Mouse (Mus musculus) midbrain, postnatal 0 days (tissue): ENCODE results near the gene Nrp2. TPM values are rescaled to one million over a fixed set of nuclear protein-coding genes. Genes with fewer than 3 reads are reported as not detected.
A peak's percentile ranks its signal among the peaks of the same experiment; 100 is the strongest.

Source experiments
- ATAC-seq: fragments of 200-750 bp; cut with Nextera tagmentation; 2 replicates; pipeline ENCODE4 v1.8.0; 2017; ENCODE audit warnings: moderate number of reproducible peaks, mild to moderate bottlenecking, moderate TSS enrichment, moderate library complexity; ENCODE audit not compliant: low FRiP score
- DNase-seq: peaks from one replicate; pipeline ENCODE4 v3.0.0-alpha.2; 2015; ENCODE audit warnings: low spot score
- H3K27ac ChIP-seq: fragments of 300-500 bp; sonication (generic); 2 replicates; pipeline ENCODE4 v1.5.1; 2014; ENCODE audit warnings: low read depth, mild to moderate bottlenecking, low read length, mixed read lengths
- H3K27me3 ChIP-seq: fragments of 300-500 bp; sonication (generic); 2 replicates; pipeline ENCODE4 v1.6.1; 2014; ENCODE audit warnings: low read length, control low read depth, mixed read lengths; ENCODE audit not compliant: insufficient read depth
- H3K36me3 ChIP-seq: fragments of 300-500 bp; sonication (generic); 2 replicates; pipeline ENCODE4 v1.6.1; 2014; ENCODE audit warnings: low read length, control low read depth, mixed read lengths; ENCODE audit not compliant: insufficient read depth
- H3K4me1 ChIP-seq: fragments of 300-500 bp; sonication (generic); 2 replicates; pipeline ENCODE4 v1.6.1; 2014; ENCODE audit warnings: mild to moderate bottlenecking, control low read depth, antibody characterized with exemption, low read length, mixed read lengths; ENCODE audit not compliant: insufficient read depth
- H3K4me2 ChIP-seq: fragments of 300-500 bp; sonication (generic); 2 replicates; pipeline ENCODE4 v1.6.1; 2014; ENCODE audit warnings: low read depth, mild to moderate bottlenecking, low read length, mixed read lengths; ENCODE audit not compliant: poor library complexity, severe bottlenecking
- H3K4me3 ChIP-seq: fragments of 300-500 bp; sonication (generic); 2 replicates; pipeline ENCODE4 v1.5.1; 2014; ENCODE audit warnings: low read depth, mild to moderate bottlenecking, low read length, moderate library complexity
- H3K9ac ChIP-seq: fragments of 300-500 bp; sonication (generic); replicated peaks from 2 replicates; pipeline ENCODE4 v1.6.1; 2014; ENCODE audit warnings: mild to moderate bottlenecking, low read length, moderate library complexity, mixed read lengths; ENCODE audit not compliant: poor library complexity, severe bottlenecking
- H3K9me3 ChIP-seq: fragments of 300-500 bp; sonication (generic); 2 replicates; pipeline ENCODE4 v1.6.1; 2016; ENCODE audit warnings: low read length, control low read depth
- CTCF ChIP-seq: IDR thresholded peaks from 2 replicates; pipeline ENCODE4 v1.5.1; 2016; ENCODE audit warnings: antibody characterized with exemption, mild to moderate bottlenecking
- WGBS: fragments of 180-500 bp; shearing (Covaris S2); extraction: QIAGEN DNeasy Blood & Tissue Kit; methylation state at CpG from one replicate; pipeline ENCODE4 v1.1.7; 2014; 5-methylcytosine and 5-hydroxymethylcytosine counted together
- polyA plus RNA-seq: library from polyadenylated mRNA; unstranded; fragments of >200 nt; fragmentation: Nextera tagmentation; extraction: Ambion mirVana; gene quantifications from 2 replicates; pipeline ENCODE4 v1.2.1, GENCODE M21; 2015
- total RNA-seq: library from RNA; depleted of rRNA; stranded (reverse); fragments of >200 nt; gene quantifications from 2 replicates; pipeline ENCODE4 v1.2.3, GENCODE M21; 2014

Nrp2 gene
- total and polyA plus RNA-seq, 2 experiments from 2014 or later, result 17.1 to 56.7 TPM

GRCm38 (mm10) chr1:62691175-62691574, 11.9 kb upstream of the Nrp2 start:
- no peak overlapping the region for H3K9ac ChIP-seq
- H3K4me1 ChIP-seq, result no peaks in the 10 kb centered on the region
- no peak for ATAC-seq
- H3K27ac ChIP-seq, result no peak overlapping the region
- H3K27me3 ChIP-seq, result no peaks in the 10 kb centered on the region
- WGBS, result 90% methylated on average over 6 of the region's 6 CpGs
- DNase-seq, result no peak
- TF ChIP-seq CTCF, result no peak
- H3K4me2 ChIP-seq, result no peak overlapping the region
- no peaks in the 10 kb centered on the region for H3K9me3 ChIP-seq
- no peaks in the 10 kb centered on the region for H3K36me3 ChIP-seq
- H3K4me3 ChIP-seq, result no peak overlapping the region

- Histone ChIP-seq H3K27ac (no peak overlapping the region), H3K27me3 (no peaks in the 10 kb centered on the region), H3K4me3 (no peak overlapping the region), H3K4me2 (no peak overlapping the region), H3K36me3 (no peaks in the 10 kb centered on the region), H3K4me1 (no peaks in the 10 kb centered on the region), H3K9ac (no peak overlapping the region), H3K9me3 (no peaks in the 10 kb centered on the region)
- TF ChIP-seq CTCF, result no peak
- DNase-seq, result no peak
- no peak; the same call in 1 of the 2 replicates for ATAC-seq
- 33% methylated on average over 6 of the region's 6 CpGs for WGBS
Observed at GRCm38 (mm10) chr1:62696312-62696982, 6.6 kb upstream of the Nrp2 start.

GRCm38 (mm10) chr1:62696983-62697341, 6.1 kb upstream of the Nrp2 start:
- Histone ChIP-seq H3K4me1 (no peaks in the 10 kb centered on the region), H3K4me2 (no peak overlapping the region), H3K9ac (no peak overlapping the region), H3K27ac (no peak overlapping the region), H3K4me3 (no peak overlapping the region), H3K9me3 (no peaks in the 10 kb centered on the region), H3K27me3 (no peaks in the 10 kb centered on the region), H3K36me3 (no peaks in the 10 kb centered on the region)
- TF ChIP-seq CTCF, result peak; percentile 98
- peak; percentile 86 for DNase-seq
- ATAC-seq, result peak; percentile 70; the same call in 1 of the 2 replicates
- WGBS, result 13% methylated on average over 9 of the region's 9 CpGs

- Histone ChIP-seq H3K4me1 (no peaks in the 10 kb centered on the region), H3K4me2 (no peak overlapping the region), H3K27me3 (no peaks in the 10 kb centered on the region), H3K27ac (no peak overlapping the region), H3K9me3 (no peaks in the 10 kb centered on the region), H3K9ac (no peak overlapping the region), H3K4me3 (no peak overlapping the region), H3K36me3 (no peaks in the 10 kb centered on the region)
- DNase-seq, result no peak
- ATAC-seq, result no peak
- WGBS, result 47% methylated on average over 3 of the region's 3 CpGs
- no peak for TF ChIP-seq CTCF
Observed at GRCm38 (mm10) chr1:62697353-62697752, 5.7 kb upstream of the Nrp2 start.

GRCm38 (mm10) chr1:62699801-62700200, 3.3 kb upstream of the Nrp2 start:
- Histone ChIP-seq H3K4me1 (no peaks in the 10 kb centered on the region), H3K9ac (no peak overlapping the region), H3K27me3 (no peaks in the 10 kb centered on the region), H3K36me3 (no peaks in the 10 kb centered on the region), H3K9me3 (no peaks in the 10 kb centered on the region), H3K4me3 (no peak overlapping the region), H3K4me2 (no peak overlapping the region), H3K27ac (no peak overlapping the region)
- TF ChIP-seq CTCF, result no peak
- 39% methylated on average over 4 of the region's 4 CpGs for WGBS
- DNase-seq, result no peak
- no peak for ATAC-seq

GRCm38 (mm10) chr1:62701065-62701921, 1.8 kb upstream of the Nrp2 start:
- DNase-seq (peak; percentile 93), ATAC-seq (no peak)
- Histone ChIP-seq H3K36me3 (no peaks in the 10 kb centered on the region), H3K27ac (no peak overlapping the region), H3K9me3 (no peaks in the 10 kb centered on the region), H3K4me2 (no peak overlapping the region), H3K27me3 (no peaks in the 10 kb centered on the region), H3K4me3 (no peak overlapping the region), H3K4me1 (no peaks in the 10 kb centered on the region), H3K9ac (no peak overlapping the region)
- WGBS, result 37% methylated on average over 10 of the region's 10 CpGs
- peak; percentile 81 for TF ChIP-seq CTCF
